Mouse (Mus musculus) liver, embryonic 15.5 days (tissue): Measurements from ENCODE around the gene Slc25a51. TPM values are rescaled to one million over a fixed set of nuclear protein-coding genes. Genes with fewer than 3 reads are reported as not detected.

Experiments
- ATAC-seq: fragments of 200-750 bp; cut with Nextera tagmentation; 2 replicates; pipeline ENCODE4 v1.8.0; 2017; ENCODE audit warnings: moderate number of reproducible peaks, mild to moderate bottlenecking, moderate library complexity; ENCODE audit not compliant: insufficient read depth
- H3K27ac ChIP-seq: fragments of 300-500 bp; sonication (generic); replicated peaks from 2 replicates; pipeline ENCODE4 v1.5.1; 2015; ENCODE audit warnings: mild to moderate bottlenecking, inconsistent platforms
- H3K27me3 ChIP-seq: fragments of 300-500 bp; sonication (generic); 2 replicates; pipeline ENCODE4 v1.6.1; 2015; ENCODE audit warnings: mild to moderate bottlenecking, inconsistent platforms
- H3K36me3 ChIP-seq: fragments of 300-500 bp; sonication (generic); replicated peaks from 2 replicates; pipeline ENCODE4 v1.6.1; 2015; ENCODE audit warnings: moderate library complexity, mild to moderate bottlenecking, inconsistent platforms
- H3K4me1 ChIP-seq: fragments of 300-500 bp; sonication (generic); replicated peaks from 2 replicates; pipeline ENCODE4 v1.6.1; 2015; ENCODE audit warnings: inconsistent platforms
- H3K4me2 ChIP-seq: fragments of 300-500 bp; sonication (generic); 2 replicates; pipeline ENCODE4 v1.6.1; 2015; ENCODE audit warnings: moderate library complexity, mild to moderate bottlenecking, inconsistent platforms
- H3K4me3 ChIP-seq: fragments of 300-500 bp; sonication (generic); replicated peaks from 2 replicates; pipeline ENCODE4 v1.5.1; 2015; ENCODE audit warnings: mild to moderate bottlenecking, inconsistent platforms
- H3K9ac ChIP-seq: fragments of 300-500 bp; sonication (generic); 2 replicates; pipeline ENCODE4 v1.6.1; 2015; ENCODE audit warnings: moderate library complexity, mild to moderate bottlenecking, inconsistent platforms
- H3K9me3 ChIP-seq: fragments of 300-500 bp; sonication (generic); replicated peaks from 2 replicates; pipeline ENCODE4 v1.6.1; 2016; ENCODE audit warnings: inconsistent platforms
- WGBS: fragments of 180-500 bp; shearing (Covaris S2); methylation state at CpG from one replicate; pipeline ENCODE4 v1.1.7; 2015; ENCODE audit warnings: mixed read lengths; ENCODE audit not compliant: insufficient replicate concordance; 5-methylcytosine and 5-hydroxymethylcytosine counted together
- polyA plus RNA-seq: library from polyadenylated mRNA; unstranded; fragments of >200 nt; fragmentation: Nextera tagmentation; extraction: Ambion mirVana; gene quantifications from 2 replicates; pipeline ENCODE4 v1.2.1, GENCODE M21; 2015

The Slc25a51 gene
- 72.8 and 74.4 TPM in 2 replicates for polyA plus RNA-seq

GRCm38 (mm10) chr4:45408427-45409132 lies at the start of gene Slc25a51:
TSS of gene Slc25a51 (minus strand) at chr4:45408766.
- Histone ChIP-seq H3K4me1 (peaks cover 51% of the 10 kb centered on the region), H3K27me3 (peaks cover 35% of the 10 kb centered on the region), H3K27ac (peak within 1 kb of the TSS; percentile 98), H3K9me3 (no peaks in the 10 kb centered on the region), H3K4me3 (peak within 1 kb of the TSS; percentile 99), H3K4me2 (peak within 1 kb of the TSS; percentile 85), H3K9ac (peak within 1 kb of the TSS; percentile 100), H3K36me3 (peaks cover 17% of the 10 kb centered on the region)
- peak; percentile 88 for ATAC-seq
- WGBS = 0% methylated on average over 62 of the region's 67 CpGs

- H3K27ac ChIP-seq = no peak overlapping the region
- 86% methylated on average over 2 of the region's 2 CpGs for WGBS
- no peak overlapping the region for H3K4me3 ChIP-seq
Observed at GRCm38 (mm10) chr4:45457543-45457942, 49.0 kb upstream of the Slc25a51 start.

GRCm38 (mm10) chr4:45455001-45455400 lies 46.4 kb upstream of the Slc25a51 start:
- Histone ChIP-seq H3K4me1 (peaks cover 32% of the 10 kb centered on the region), H3K9me3 (no peaks in the 10 kb centered on the region), H3K36me3 (peaks cover 24% of the 10 kb centered on the region), H3K27ac (no peak overlapping the region), H3K4me3 (no peak overlapping the region), H3K9ac (no peak overlapping the region), H3K27me3 (no peaks in the 10 kb centered on the region), H3K4me2 (no peak overlapping the region)
- WGBS = 84% methylated on average over 4 of the region's 4 CpGs
- no peak for ATAC-seq

More at GRCm38 (mm10) chr4:45457543-45457942, 49.0 kb upstream of the Slc25a51 start:
- Histone ChIP-seq H3K27me3 (no peaks in the 10 kb centered on the region), H3K36me3 (peaks cover 24% of the 10 kb centered on the region), H3K4me1 (peaks cover 35% of the 10 kb centered on the region), H3K4me2 (no peak overlapping the region), H3K9me3 (no peaks in the 10 kb centered on the region), H3K9ac (no peak overlapping the region)
- no peak for ATAC-seq

- no peaks in the 10 kb centered on the region for H3K27me3 ChIP-seq
- H3K9ac ChIP-seq = no peak overlapping the region
- H3K27ac ChIP-seq = peak overlapping the region; percentile 72
- H3K4me1 ChIP-seq = peaks cover 33% of the 10 kb centered on the region
- 65% methylated on average over 3 of the region's 3 CpGs for WGBS
- H3K4me3 ChIP-seq = no peak overlapping the region
- H3K4me2 ChIP-seq = peak overlapping the region; percentile 10; the same call in 1 of the 2 replicates
- peaks cover 24% of the 10 kb centered on the region for H3K36me3 ChIP-seq
- no peaks in the 10 kb centered on the region for H3K9me3 ChIP-seq
- peak; percentile 72 for ATAC-seq
Observed at GRCm38 (mm10) chr4:45453271-45453851, 44.8 kb upstream of the Slc25a51 start.

- Histone ChIP-seq H3K9me3 (no peaks in the 10 kb centered on the region), H3K4me1 (peaks cover 39% of the 10 kb centered on the region), H3K27ac (peak overlapping the region; percentile 72), H3K4me2 (peak overlapping the region; percentile 7; the same call in 1 of the 2 replicates), H3K9ac (no peak overlapping the region), H3K4me3 (no peak overlapping the region), H3K27me3 (no peaks in the 10 kb centered on the region), H3K36me3 (peaks cover 19% of the 10 kb centered on the region)
- peak; percentile 66 for ATAC-seq
- 55% methylated on average over 7 of the region's 7 CpGs for WGBS
Observed at GRCm38 (mm10) chr4:45452569-45453111, 44.1 kb upstream of the Slc25a51 start.

GRCm38 (mm10) chr4:45449012-45449411 lies 40.4 kb upstream of the Slc25a51 start:
- Histone ChIP-seq H3K4me3 (no peak overlapping the region), H3K4me1 (peaks cover 35% of the 10 kb centered on the region), H3K9ac (no peak overlapping the region), H3K9me3 (no peaks in the 10 kb centered on the region), H3K27me3 (no peaks in the 10 kb centered on the region), H3K4me2 (no peak overlapping the region), H3K27ac (no peak overlapping the region), H3K36me3 (peaks cover 29% of the 10 kb centered on the region)
- ATAC-seq = no peak
- 74% methylated on average over 5 of the region's 5 CpGs for WGBS

- H3K4me1 ChIP-seq = peaks cover 30% of the 10 kb centered on the region
- no peak overlapping the region for H3K27ac ChIP-seq
- WGBS = 76% methylated on average over 7 of the region's 7 CpGs
- ATAC-seq = no peak
- H3K4me3 ChIP-seq = no peak overlapping the region
- H3K36me3 ChIP-seq = peaks cover 34% of the 10 kb centered on the region
- no peak overlapping the region for H3K4me2 ChIP-seq
- H3K9ac ChIP-seq = no peak overlapping the region
- H3K9me3 ChIP-seq = no peaks in the 10 kb centered on the region
- H3K27me3 ChIP-seq = no peaks in the 10 kb centered on the region
Observed at GRCm38 (mm10) chr4:45448481-45448880, 39.9 kb upstream of the Slc25a51 start.

GRCm38 (mm10) chr4:45447196-45447595 lies 38.6 kb upstream of the Slc25a51 start:
- no peak overlapping the region for H3K9ac ChIP-seq
- H3K4me2 ChIP-seq = no peak overlapping the region
- H3K27me3 ChIP-seq = no peaks in the 10 kb centered on the region
- peaks cover 46% of the 10 kb centered on the region for H3K36me3 ChIP-seq
- WGBS = 83% methylated on average over 5 of the region's 5 CpGs
- no peak for ATAC-seq
- no peak overlapping the region for H3K27ac ChIP-seq
- peaks cover 17% of the 10 kb centered on the region for H3K4me1 ChIP-seq
- H3K9me3 ChIP-seq = no peaks in the 10 kb centered on the region
- H3K4me3 ChIP-seq = no peak overlapping the region

- Histone ChIP-seq H3K27me3 (no peaks in the 10 kb centered on the region), H3K9me3 (no peaks in the 10 kb centered on the region), H3K27ac (no peak overlapping the region), H3K36me3 (peaks cover 56% of the 10 kb centered on the region), H3K4me1 (peaks cover 11% of the 10 kb centered on the region), H3K9ac (no peak overlapping the region), H3K4me3 (no peak overlapping the region), H3K4me2 (no peak overlapping the region)
- ATAC-seq = no peak
- WGBS = 53% methylated on average over 3 of the region's 3 CpGs
Observed at GRCm38 (mm10) chr4:45445235-45445634, 36.7 kb upstream of the Slc25a51 start.

- Histone ChIP-seq H3K27me3 (no peaks in the 10 kb centered on the region), H3K4me1 (peaks cover 11% of the 10 kb centered on the region), H3K4me3 (no peak overlapping the region), H3K9ac (no peak overlapping the region), H3K9me3 (no peaks in the 10 kb centered on the region), H3K36me3 (peaks cover 60% of the 10 kb centered on the region), H3K27ac (no peak overlapping the region), H3K4me2 (no peak overlapping the region)
- 62% methylated on average over 4 of the region's 4 CpGs for WGBS
- ATAC-seq = no peak
Observed at GRCm38 (mm10) chr4:45444813-45445212, 36.2 kb upstream of the Slc25a51 start.

- Histone ChIP-seq H3K4me3 (no peak overlapping the region), H3K9me3 (no peaks in the 10 kb centered on the region), H3K9ac (no peak overlapping the region), H3K27me3 (no peaks in the 10 kb centered on the region), H3K4me2 (no peak overlapping the region), H3K4me1 (peaks cover 11% of the 10 kb centered on the region), H3K36me3 (peaks cover 62% of the 10 kb centered on the region), H3K27ac (no peak overlapping the region)
- ATAC-seq = no peak
- 69% methylated on average over 7 of the region's 7 CpGs for WGBS
Observed at GRCm38 (mm10) chr4:45443652-45444051, 35.1 kb upstream of the Slc25a51 start.
